Mouse (Mus musculus) liver, postnatal 0 days (tissue): ENCODE measurements around the gene Anxa5. TPM values are rescaled to one million over a fixed set of nuclear protein-coding genes. Genes with fewer than 3 reads are reported as not detected.

Experiments
- ATAC-seq: fragments of 200-750 bp; cut with Nextera tagmentation; 2 replicates; pipeline ENCODE4 v1.8.0; 2017; ENCODE audit warnings: mild to moderate bottlenecking, moderate library complexity
- DNase-seq: peaks from one replicate; pipeline ENCODE4 v3.0.0-alpha.2; 2016
- H3K27ac ChIP-seq: fragments of 300-500 bp; sonication (generic); 2 replicates; pipeline ENCODE4 v1.5.1; 2014; ENCODE audit warnings: antibody characterized with exemption, moderate library complexity, mild to moderate bottlenecking, low read depth
- H3K27me3 ChIP-seq: fragments of 300-500 bp; sonication (generic); 2 replicates; pipeline ENCODE4 v1.6.1; 2014; ENCODE audit warnings: low read length, control low read depth, mixed read lengths; ENCODE audit not compliant: insufficient read depth
- H3K36me3 ChIP-seq: fragments of 300-500 bp; sonication (generic); replicated peaks from 2 replicates; pipeline ENCODE4 v1.6.1; 2014; ENCODE audit warnings: mild to moderate bottlenecking, control low read depth, low read length, moderate library complexity, mixed read lengths; ENCODE audit not compliant: insufficient read depth
- H3K4me1 ChIP-seq: fragments of 300-500 bp; sonication (generic); 2 replicates; pipeline ENCODE4 v1.6.1; 2014; ENCODE audit warnings: antibody characterized with exemption, mild to moderate bottlenecking, control low read depth; ENCODE audit not compliant: insufficient read depth
- H3K4me2 ChIP-seq: fragments of 300-500 bp; sonication (generic); 2 replicates; pipeline ENCODE4 v1.6.1; 2014; ENCODE audit warnings: low read depth, mild to moderate bottlenecking, low read length, moderate library complexity, mixed read lengths
- H3K4me3 ChIP-seq: fragments of 300-500 bp; sonication (generic); 2 replicates; pipeline ENCODE4 v1.5.1; 2014; ENCODE audit warnings: low read depth, low read length
- H3K9ac ChIP-seq: fragments of 300-500 bp; sonication (generic); replicated peaks from 2 replicates; pipeline ENCODE4 v1.6.1; 2014; ENCODE audit warnings: mild to moderate bottlenecking, moderate library complexity
- H3K9me3 ChIP-seq: fragments of 300-500 bp; sonication (generic); 2 replicates; pipeline ENCODE4 v1.6.1; 2016; ENCODE audit warnings: mild to moderate bottlenecking, control low read depth, low read length, mixed read lengths
- CTCF ChIP-seq: sonication (generic); IDR thresholded peaks from 2 replicates; pipeline ENCODE4 v1.5.1; 2016; ENCODE audit warnings: antibody characterized with exemption, low read depth
- EP300 ChIP-seq: IDR thresholded peaks from 2 replicates; pipeline ENCODE4 v1.6.1; 2016; ENCODE audit warnings: antibody characterized with exemption, low read depth, mild to moderate bottlenecking
- WGBS: fragments of 180-500 bp; shearing (Covaris S2); extraction: QIAGEN DNeasy Blood & Tissue Kit; methylation state at CpG from one replicate; pipeline ENCODE4 v1.1.7; 2014; ENCODE audit not compliant: insufficient replicate concordance; 5-methylcytosine and 5-hydroxymethylcytosine counted together
- polyA plus RNA-seq: library from polyadenylated mRNA; unstranded; fragments of >200 nt; fragmentation: Nextera tagmentation; extraction: Ambion mirVana; gene quantifications from 2 replicates; pipeline ENCODE4 v1.2.1, GENCODE M21; 2015

Anxa5 gene
- polyA plus RNA-seq, 1 experiment from 2014 or later = 59.1 TPM

DNA sequence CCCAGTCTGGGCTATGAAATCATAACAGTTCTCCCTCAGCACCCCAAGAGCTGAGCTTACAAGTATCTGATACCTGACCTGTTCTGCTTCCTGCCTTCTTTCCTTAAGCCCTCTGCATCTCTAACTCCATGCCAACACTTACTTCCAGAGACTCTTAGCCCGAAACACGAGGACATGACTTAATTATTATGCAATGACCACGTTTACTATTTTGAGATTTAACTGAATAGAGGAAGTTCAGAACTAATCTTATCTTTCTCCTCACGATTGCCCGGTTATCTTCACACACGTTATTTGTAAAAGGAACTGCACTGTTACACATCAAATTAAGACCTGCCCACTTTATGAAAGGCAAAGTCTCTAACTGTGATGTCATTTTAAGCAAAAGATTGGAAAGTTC is 28.8 kb downstream of the Anxa5 start:
- Histone ChIP-seq H3K27ac (no peak overlapping the region), H3K4me1 (no peaks in the 10 kb centered on the region), H3K36me3 (peaks cover 8% of the 10 kb centered on the region; the same call in 1 of the 2 replicates), H3K27me3 (no peaks in the 10 kb centered on the region), H3K9me3 (no peaks in the 10 kb centered on the region), H3K4me2 (0 out of 2 replicates have a peak overlapping the region, but pooled peaks have one; percentile 6), H3K4me3 (no peak overlapping the region), H3K9ac (no peak overlapping the region)
- DNase-seq (no peak), ATAC-seq (no peak)
- WGBS = 17% methylated on average over 6 of the region's 6 CpGs
- TF ChIP-seq CTCF (no peak), EP300 (no peak)

DNA sequence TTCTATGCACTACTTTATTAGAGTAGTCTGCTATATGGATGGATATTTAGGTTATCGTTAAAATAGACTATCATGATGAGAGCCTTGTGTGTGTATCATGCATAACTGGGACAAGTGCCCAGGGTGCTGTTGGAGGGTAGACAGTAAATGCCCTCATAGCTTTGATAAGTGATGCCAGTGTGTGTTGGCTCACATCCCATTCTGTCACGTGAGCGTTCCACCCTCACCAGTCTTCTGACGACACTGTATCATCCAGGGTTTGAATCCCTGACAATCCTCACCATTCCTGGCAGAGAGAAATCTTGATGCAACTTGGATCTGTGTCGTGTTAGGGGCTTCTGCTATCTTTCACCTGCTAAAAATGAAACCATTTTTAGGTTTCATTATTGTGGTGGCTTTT is 29.2 kb downstream of the Anxa5 start:
- H3K27me3 ChIP-seq = no peaks in the 10 kb centered on the region
- DNase-seq = no peak

GRCm38 (mm10) chr3:36446041-36446440 is 29.7 kb downstream of the Anxa5 start:
- Histone ChIP-seq H3K27me3 (no peaks in the 10 kb centered on the region), H3K36me3 (peaks cover 8% of the 10 kb centered on the region; the same call in 1 of the 2 replicates), H3K4me3 (no peak overlapping the region), H3K9me3 (no peaks in the 10 kb centered on the region), H3K4me1 (no peaks in the 10 kb centered on the region), H3K4me2 (no peak overlapping the region), H3K27ac (no peak overlapping the region), H3K9ac (no peak overlapping the region)
- WGBS = 81% methylated on average over 3 of the region's 3 CpGs
- ATAC-seq = no peak
- no peak for TF ChIP-seq CTCF
- no peak for TF ChIP-seq EP300
- no peak for DNase-seq

More for the DNA sequence above, 29.2 kb downstream of the Anxa5 start:
- Histone ChIP-seq H3K9me3 (no peaks in the 10 kb centered on the region), H3K4me1 (no peaks in the 10 kb centered on the region), H3K4me2 (0 out of 2 replicates have a peak overlapping the region, but pooled peaks have one; percentile 6), H3K36me3 (peaks cover 8% of the 10 kb centered on the region; the same call in 1 of the 2 replicates), H3K27ac (no peak overlapping the region), H3K4me3 (no peak overlapping the region), H3K9ac (no peak overlapping the region)
- ATAC-seq = no peak
- TF ChIP-seq CTCF (no peak), EP300 (no peak)
- WGBS = 57% methylated on average over 5 of the region's 5 CpGs

DNA sequence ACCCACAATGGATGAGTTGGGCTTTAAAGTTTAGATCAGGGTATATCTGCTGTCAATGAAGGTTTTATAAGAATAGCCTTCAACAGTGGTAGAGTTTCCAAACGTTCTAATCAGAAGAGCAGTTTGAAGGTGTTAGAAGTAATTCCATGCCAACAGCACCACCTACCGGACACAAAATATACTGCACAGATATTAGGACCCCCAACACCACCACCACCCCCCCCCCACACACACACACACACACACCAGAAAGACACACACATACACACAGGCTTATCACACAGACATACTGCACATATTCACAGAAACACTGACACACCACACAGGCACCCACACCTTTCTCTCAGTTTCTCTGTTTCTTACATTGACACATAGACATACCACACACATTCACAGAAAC is 33.3 kb downstream of the Anxa5 start:
- 0% methylated on average over 2 of the region's 2 CpGs for WGBS
- ATAC-seq (peak; percentile 27; the same call in 1 of the 2 replicates), DNase-seq (peak; percentile 52)
- no peak overlapping the region for H3K9ac ChIP-seq
- H3K36me3 ChIP-seq = no peaks in the 10 kb centered on the region
- H3K4me1 ChIP-seq = no peaks in the 10 kb centered on the region
- H3K27ac ChIP-seq = no peak overlapping the region
- H3K9me3 ChIP-seq = no peaks in the 10 kb centered on the region
- no peak for TF ChIP-seq EP300
- TF ChIP-seq CTCF = peak; percentile 78
- H3K4me3 ChIP-seq = no peak overlapping the region
- no peaks in the 10 kb centered on the region for H3K27me3 ChIP-seq
- no peak overlapping the region for H3K4me2 ChIP-seq

- Histone ChIP-seq H3K36me3 (no peaks in the 10 kb centered on the region), H3K9ac (no peak overlapping the region), H3K4me2 (no peak overlapping the region), H3K4me3 (no peak overlapping the region), H3K27ac (no peak overlapping the region), H3K4me1 (no peaks in the 10 kb centered on the region), H3K27me3 (no peaks in the 10 kb centered on the region), H3K9me3 (no peaks in the 10 kb centered on the region)
- WGBS = 76% methylated on average over 4 of the region's 4 CpGs
- no peak for TF ChIP-seq EP300
- TF ChIP-seq CTCF = no peak
- no peak for DNase-seq
- no peak for ATAC-seq
These were observed 35.4 kb downstream of the Anxa5 start for GRCm38 (mm10) chr3:36440280-36440679.

- DNase-seq = no peak
- WGBS = 47% methylated on average over 1 of the region's 1 CpGs
- H3K27ac ChIP-seq = no peak overlapping the region
- no peak overlapping the region for H3K4me2 ChIP-seq
- TF ChIP-seq CTCF (no peak), EP300 (no peak)
- H3K27me3 ChIP-seq = no peaks in the 10 kb centered on the region
- H3K9me3 ChIP-seq = no peaks in the 10 kb centered on the region
- no peaks in the 10 kb centered on the region for H3K36me3 ChIP-seq
- H3K9ac ChIP-seq = no peak overlapping the region
- no peak overlapping the region for H3K4me3 ChIP-seq
- no peaks in the 10 kb centered on the region for H3K4me1 ChIP-seq
- no peak for ATAC-seq
These were observed 45.3 kb downstream of the Anxa5 start for GRCm38 (mm10) chr3:36430360-36430759.

GRCm38 (mm10) chr3:36427386-36427785 is 48.3 kb downstream of the Anxa5 start:
- no peak overlapping the region for H3K9ac ChIP-seq
- no peak for DNase-seq
- H3K36me3 ChIP-seq = no peaks in the 10 kb centered on the region
- ATAC-seq = no peak
- no peaks in the 10 kb centered on the region for H3K4me1 ChIP-seq
- H3K27ac ChIP-seq = no peak overlapping the region
- WGBS = 71% methylated on average over 8 of the region's 8 CpGs
- H3K9me3 ChIP-seq = no peaks in the 10 kb centered on the region
- H3K4me3 ChIP-seq = no peak overlapping the region
- TF ChIP-seq EP300 = no peak
- no peak for TF ChIP-seq CTCF
- H3K4me2 ChIP-seq = no peak overlapping the region
- no peaks in the 10 kb centered on the region for H3K27me3 ChIP-seq
